Mouse (Mus musculus): ENCODE results near the gene Gm45713. TPM values are rescaled to one million over a fixed set of nuclear protein-coding genes. Genes with fewer than 3 reads are reported as not detected.
A peak's percentile ranks its signal among the peaks of the same experiment; 100 is the strongest.

Gene Gm45713
- polyA plus RNA-seq, 1 experiment from 2014 or later: 0.27 TPM

- Histone ChIP-seq H3K4me2 (peak overlapping the region; percentile 94; the same call in 1 of the 2 replicates), H3K36me3 (peaks cover 33% of the 10 kb centered on the region), H3K4me3 (no peak overlapping the region), H3K27me3 (replicated peaks) (no peaks in the 10 kb centered on the region), H3K4me1 (peaks cover 62% of the 10 kb centered on the region), H3K27ac (peak overlapping the region; percentile 83; the same call in 1 of the 2 replicates), H3K9ac (no peak overlapping the region), H3K9me3 (replicated peaks) (no peaks in the 10 kb centered on the region)
- 70% methylated on average over 1 of the region's 1 CpGs for WGBS (ENCODE audit: insufficient replicate concordance)
- ATAC-seq: no peak
Measured at GRCm38 (mm10) chr7:45138403-45138802, 2.4 kb upstream of the Gm45713 start.

GRCm38 (mm10) chr7:45137171-45138006 lies 1.4 kb upstream of the Gm45713 start:
- Histone ChIP-seq H3K4me2 (peak overlapping the region; percentile 94), H3K36me3 (peaks cover 26% of the 10 kb centered on the region), H3K27me3 (replicated peaks) (no peaks in the 10 kb centered on the region), H3K27ac (peak overlapping the region; percentile 83), H3K9ac (peak overlapping the region; percentile 15; the same call in 1 of the 2 replicates), H3K4me1 (peaks cover 62% of the 10 kb centered on the region), H3K4me3 (peak overlapping the region; percentile 0; the same call in 1 of the 2 replicates), H3K9me3 (replicated peaks) (no peaks in the 10 kb centered on the region)
- 14% methylated on average over 12 of the region's 12 CpGs for WGBS (ENCODE audit: insufficient replicate concordance)
- peak; percentile 76 for ATAC-seq

- Histone ChIP-seq H3K4me1 (peaks cover 66% of the 10 kb centered on the region), H3K27ac (peak overlapping the region; percentile 83), H3K4me2 (peak overlapping the region; percentile 94), H3K9ac (peak overlapping the region; percentile 81), H3K4me3 (peak overlapping the region; percentile 75), H3K27me3 (replicated peaks) (no peaks in the 10 kb centered on the region), H3K9me3 (replicated peaks) (no peaks in the 10 kb centered on the region), H3K36me3 (peaks cover 14% of the 10 kb centered on the region)
- 0 out of 2 replicates have a peak, but pooled peaks have one; percentile 6 for ATAC-seq
- WGBS (ENCODE audit: insufficient replicate concordance): 30% methylated on average over 3 of the region's 3 CpGs
Measured at GRCm38 (mm10) chr7:45135370-45135769, 661 bp downstream of the Gm45713 start.

GRCm38 (mm10) chr7:45134544-45135026 lies 1.4 kb downstream of the Gm45713 start:
- 3% methylated on average over 12 of the region's 12 CpGs for WGBS (ENCODE audit: insufficient replicate concordance)
- H3K4me3 ChIP-seq: peak overlapping the region; percentile 75
- peaks cover 10% of the 10 kb centered on the region for H3K36me3 ChIP-seq
- H3K4me2 ChIP-seq: peak overlapping the region; percentile 94
- H3K27me3 ChIP-seq (replicated peaks): no peaks in the 10 kb centered on the region
- H3K27ac ChIP-seq: peak overlapping the region; percentile 83
- H3K9ac ChIP-seq: peak overlapping the region; percentile 81
- peaks cover 66% of the 10 kb centered on the region for H3K4me1 ChIP-seq
- no peaks in the 10 kb centered on the region for H3K9me3 ChIP-seq (replicated peaks)
- peak; percentile 59 for ATAC-seq

- no peaks in the 10 kb centered on the region for H3K27me3 ChIP-seq (replicated peaks)
- peak overlapping the region; percentile 94; the same call in 1 of the 2 replicates for H3K4me2 ChIP-seq
- 0 out of 2 replicates have a peak overlapping the region, but pooled peaks have one; percentile 83 for H3K27ac ChIP-seq
- ATAC-seq: no peak
- H3K36me3 ChIP-seq: peaks cover 9% of the 10 kb centered on the region
- peaks cover 63% of the 10 kb centered on the region for H3K4me1 ChIP-seq
- WGBS (ENCODE audit: insufficient replicate concordance): 78% methylated on average over 8 of the region's 8 CpGs
- no peak overlapping the region for H3K9ac ChIP-seq
- no peak overlapping the region for H3K4me3 ChIP-seq
- H3K9me3 ChIP-seq (replicated peaks): no peaks in the 10 kb centered on the region
Measured at GRCm38 (mm10) chr7:45133446-45134159, 2.4 kb downstream of the Gm45713 start.

- 81% methylated on average over 11 of the region's 11 CpGs for WGBS (ENCODE audit: insufficient replicate concordance)
- H3K4me1 ChIP-seq: peaks cover 55% of the 10 kb centered on the region
- H3K9me3 ChIP-seq (replicated peaks): no peaks in the 10 kb centered on the region
- H3K4me3 ChIP-seq: no peak overlapping the region
- peaks cover 19% of the 10 kb centered on the region for H3K36me3 ChIP-seq
- H3K9ac ChIP-seq: no peak overlapping the region
- no peak overlapping the region for H3K27ac ChIP-seq
- H3K27me3 ChIP-seq (replicated peaks): no peaks in the 10 kb centered on the region
- no peak for ATAC-seq
- H3K4me2 ChIP-seq: no peak overlapping the region
Measured at GRCm38 (mm10) chr7:45131850-45132249, 4.2 kb downstream of the Gm45713 start.

- H3K27me3 ChIP-seq (replicated peaks): no peaks in the 10 kb centered on the region
- 43% methylated on average over 15 of the region's 15 CpGs for WGBS (ENCODE audit: insufficient replicate concordance)
- no peak for ATAC-seq
- peaks cover 58% of the 10 kb centered on the region for H3K4me1 ChIP-seq
- peak overlapping the region; percentile 88 for H3K4me2 ChIP-seq
- peak overlapping the region; percentile 94 for H3K4me3 ChIP-seq
- peaks cover 38% of the 10 kb centered on the region for H3K36me3 ChIP-seq
- H3K9ac ChIP-seq: peak overlapping the region; percentile 84
- no peaks in the 10 kb centered on the region for H3K9me3 ChIP-seq (replicated peaks)
- H3K27ac ChIP-seq: peak overlapping the region; percentile 88
Measured at GRCm38 (mm10) chr7:45129776-45130512, 6.1 kb downstream of the Gm45713 start.

GRCm38 (mm10) chr7:45129318-45129717 lies 6.7 kb downstream of the Gm45713 start:
- peak overlapping the region; percentile 88 for H3K4me2 ChIP-seq
- 3% methylated on average over 17 of the region's 17 CpGs for WGBS (ENCODE audit: insufficient replicate concordance)
- H3K4me3 ChIP-seq: peak overlapping the region; percentile 94
- peak; percentile 5; the same call in 1 of the 2 replicates for ATAC-seq
- peak overlapping the region; percentile 84 for H3K9ac ChIP-seq
- H3K27me3 ChIP-seq (replicated peaks): no peaks in the 10 kb centered on the region
- H3K36me3 ChIP-seq: peaks cover 40% of the 10 kb centered on the region
- peak overlapping the region; percentile 88 for H3K27ac ChIP-seq
- H3K9me3 ChIP-seq (replicated peaks): no peaks in the 10 kb centered on the region
- peaks cover 58% of the 10 kb centered on the region for H3K4me1 ChIP-seq

GRCm38 (mm10) chr7:45128624-45129246 lies 7.3 kb downstream of the Gm45713 start, which contains the start of gene Rpl13a:
Rpl13a (minus strand) TSS chr7:45128761.
- H3K9ac ChIP-seq: peak within 1 kb of the TSS; percentile 98
- H3K9me3 ChIP-seq (replicated peaks): no peaks in the 10 kb centered on the region
- H3K36me3 ChIP-seq: peaks cover 38% of the 10 kb centered on the region
- peak within 1 kb of the TSS; percentile 90 for H3K4me2 ChIP-seq
- H3K27me3 ChIP-seq (replicated peaks): no peaks in the 10 kb centered on the region
- H3K27ac ChIP-seq: peak within 1 kb of the TSS; percentile 95
- under 1% methylated on average over 48 of the region's 48 CpGs for WGBS (ENCODE audit: insufficient replicate concordance)
- peak; percentile 79 for ATAC-seq
- peak within 1 kb of the TSS; percentile 94 for H3K4me3 ChIP-seq
- H3K4me1 ChIP-seq: peaks cover 52% of the 10 kb centered on the region

GRCm38 (mm10) chr7:45127700-45128224 lies 8.3 kb downstream of the Gm45713 start:
- Histone ChIP-seq H3K4me3 (peak overlapping the region; percentile 94), H3K9ac (peak overlapping the region; percentile 98), H3K36me3 (peaks cover 36% of the 10 kb centered on the region), H3K4me1 (peaks cover 58% of the 10 kb centered on the region), H3K4me2 (peak overlapping the region; percentile 90), H3K9me3 (replicated peaks) (no peaks in the 10 kb centered on the region), H3K27ac (peak overlapping the region; percentile 95), H3K27me3 (replicated peaks) (no peaks in the 10 kb centered on the region)
- WGBS (ENCODE audit: insufficient replicate concordance): 0% methylated on average over 6 of the region's 6 CpGs
- no peak for ATAC-seq
